Mouse (Mus musculus): ENCODE measurements around the gene H2-DMa.
A peak's percentile ranks its signal among the peaks of the same experiment; 100 is the strongest.

Gene H2-DMa

GRCm38 (mm10) chr17:34164202-34164895 is 45.0 kb downstream of the H2-DMa start:
- peak; percentile 26 for DNase-seq

GRCm38 (mm10) chr17:34165033-34165730 is 45.8 kb downstream of the H2-DMa start:
- DNase-seq, result no peak

DNA sequence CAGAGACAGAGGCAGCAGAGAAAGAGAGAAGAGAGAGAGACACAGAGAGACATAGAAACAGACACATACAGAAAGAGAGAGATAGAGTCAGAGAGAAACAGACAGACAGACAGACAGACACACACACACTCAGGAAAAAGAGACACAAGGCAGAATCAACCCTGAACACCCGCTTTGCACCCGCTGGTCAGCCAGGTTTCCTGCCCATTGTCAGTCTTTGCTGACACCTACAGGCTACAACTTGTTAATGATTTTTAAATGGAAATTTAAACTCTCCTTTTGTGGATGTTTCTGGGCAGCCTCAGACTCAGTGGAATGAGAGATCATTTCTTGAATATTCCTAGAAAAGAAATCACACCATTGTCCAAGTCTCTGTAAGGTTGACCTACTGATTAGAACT is 49.9 kb downstream of the H2-DMa start:
- peak; percentile 22 for DNase-seq

- no peak for DNase-seq
These were observed 51.1 kb downstream of the H2-DMa start for GRCm38 (mm10) chr17:34170487-34170876.

DNA sequence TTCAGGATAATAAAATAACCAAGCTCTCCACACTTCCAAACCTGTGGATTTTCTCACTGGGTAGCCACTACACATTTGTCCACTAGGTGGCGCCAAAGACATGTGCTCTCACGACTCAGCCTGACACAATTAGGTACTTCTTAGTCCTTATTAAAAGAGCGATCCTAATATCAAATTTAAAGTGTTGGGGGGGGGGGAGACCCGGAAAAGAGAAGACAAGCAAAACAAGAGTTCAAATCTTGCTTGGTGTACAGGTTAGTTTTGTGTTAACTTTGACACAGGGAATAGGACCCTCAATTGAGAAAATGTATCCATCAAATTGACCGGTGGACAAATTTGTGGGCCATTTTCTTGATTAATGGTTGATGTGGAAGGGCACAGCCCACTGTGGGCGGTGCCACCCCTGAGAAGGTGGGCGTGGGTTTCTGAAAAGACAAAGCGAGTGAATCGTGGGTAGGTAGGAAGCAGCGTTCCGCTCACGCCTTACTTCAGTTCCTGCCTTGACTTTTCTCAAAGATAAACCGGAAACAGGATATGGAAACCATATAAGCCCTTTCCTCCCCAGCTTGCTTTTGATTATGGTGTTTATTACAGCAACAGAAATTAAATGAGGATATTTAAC is 51.6 kb downstream of the H2-DMa start:
- DNase-seq, result peak; percentile 87

- DNase-seq, result no peak
These were observed 53.2 kb downstream of the H2-DMa start for GRCm38 (mm10) chr17:34172528-34172927.

DNA sequence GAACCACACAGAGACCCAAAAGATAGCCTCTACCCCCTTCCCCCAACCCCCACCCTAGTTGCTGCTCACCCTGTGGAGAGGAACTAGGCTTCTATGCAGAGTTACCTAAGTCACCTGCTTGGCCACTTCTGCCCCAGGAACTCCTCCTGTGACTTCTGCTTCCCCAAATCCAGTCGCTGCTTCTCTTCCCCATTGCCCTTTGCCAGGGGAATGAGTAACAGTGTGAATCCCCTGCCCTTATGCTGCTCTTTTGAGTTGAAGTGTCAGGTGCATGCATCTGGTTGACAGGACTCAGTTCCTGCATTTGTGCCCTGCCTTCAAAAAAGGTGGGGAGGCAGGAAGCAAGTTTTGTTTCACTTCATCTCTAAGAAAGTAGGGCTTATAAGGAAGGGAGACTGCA is 54.7 kb downstream of the H2-DMa start:
- no peak for DNase-seq

GRCm38 (mm10) chr17:34177179-34177578 is 57.8 kb downstream of the H2-DMa start:
- DNase-seq, result no peak

GRCm38 (mm10) chr17:34179019-34179418 is 59.7 kb downstream of the H2-DMa start:
- no peak for DNase-seq

DNA sequence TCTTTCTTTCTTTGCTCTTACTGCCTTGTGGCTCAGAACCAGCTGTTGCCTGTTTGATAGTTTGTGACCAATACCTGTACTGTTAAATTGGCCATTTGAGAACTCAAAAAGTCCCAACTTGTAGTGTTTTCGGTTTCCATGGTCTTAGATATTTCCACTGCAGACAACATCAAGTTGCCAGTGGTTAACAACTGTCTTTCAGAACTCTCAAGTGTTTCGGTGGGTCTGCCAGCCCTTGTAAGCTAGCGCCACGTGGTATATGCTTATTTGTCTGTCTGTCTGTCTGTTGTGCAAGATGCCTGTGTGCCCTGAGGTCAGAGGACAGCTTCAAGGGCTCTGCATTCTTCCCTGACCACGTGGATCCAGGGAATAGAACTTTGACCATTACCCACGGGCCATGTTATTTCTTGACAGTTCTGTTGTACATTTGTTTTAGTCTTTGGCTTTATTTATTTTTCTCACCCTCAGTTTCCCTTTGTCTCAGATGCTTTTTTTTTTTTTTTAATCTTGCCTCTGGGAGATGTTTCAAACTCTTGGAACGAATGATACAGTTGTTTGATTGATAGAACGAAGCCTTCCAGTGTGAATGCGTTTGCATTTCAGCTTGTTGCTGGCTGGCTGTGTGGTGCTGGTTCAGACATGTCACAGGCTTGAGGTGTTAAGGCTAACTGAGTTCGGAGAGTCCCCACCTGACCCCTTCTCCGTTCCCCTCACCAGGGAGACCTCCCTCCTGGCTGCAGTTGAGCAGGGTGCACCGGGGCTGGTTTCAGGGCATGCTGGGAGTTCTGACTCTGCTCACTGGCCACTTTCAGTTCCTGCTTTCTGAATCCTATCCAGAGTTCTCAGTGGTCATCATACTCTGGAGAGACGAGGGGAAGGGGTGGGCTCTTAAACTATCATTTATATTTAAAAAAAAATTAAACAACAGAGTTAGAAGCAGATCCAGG is 60.8 kb downstream of the H2-DMa start:
- DNase-seq, result no peak

DNA sequence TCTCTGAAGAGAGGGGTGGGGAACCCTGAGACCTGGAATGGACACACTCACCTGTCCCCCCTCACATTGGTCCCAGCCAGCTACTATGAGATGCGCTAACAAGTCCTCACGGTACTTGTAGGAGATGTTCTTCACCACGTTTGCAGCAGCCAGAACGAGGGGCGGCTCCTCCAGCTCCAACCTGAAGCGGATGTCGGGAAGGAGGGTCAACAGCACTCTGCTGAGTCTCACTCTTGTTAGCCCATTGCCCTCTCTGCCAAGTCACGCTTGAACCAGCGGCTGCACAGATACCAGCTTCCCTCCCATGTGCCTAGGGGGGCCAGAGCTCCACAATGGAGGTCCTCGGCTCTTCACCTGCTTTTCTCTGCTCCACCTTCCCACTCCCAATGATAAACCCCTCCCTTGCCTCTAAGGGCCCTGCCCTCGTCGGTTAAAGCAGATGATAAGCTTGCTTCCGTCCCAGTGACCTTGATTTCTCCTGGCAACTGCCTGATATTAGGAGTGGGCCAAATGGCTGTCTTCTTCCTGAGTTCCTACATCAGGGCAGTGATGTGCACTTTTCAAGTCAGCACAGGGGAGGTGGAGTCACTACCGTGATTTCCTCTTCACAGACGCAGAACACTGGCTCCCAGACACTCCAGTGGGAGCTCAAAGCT is 64.4 kb downstream of the H2-DMa start:
- no peak for DNase-seq

DNA sequence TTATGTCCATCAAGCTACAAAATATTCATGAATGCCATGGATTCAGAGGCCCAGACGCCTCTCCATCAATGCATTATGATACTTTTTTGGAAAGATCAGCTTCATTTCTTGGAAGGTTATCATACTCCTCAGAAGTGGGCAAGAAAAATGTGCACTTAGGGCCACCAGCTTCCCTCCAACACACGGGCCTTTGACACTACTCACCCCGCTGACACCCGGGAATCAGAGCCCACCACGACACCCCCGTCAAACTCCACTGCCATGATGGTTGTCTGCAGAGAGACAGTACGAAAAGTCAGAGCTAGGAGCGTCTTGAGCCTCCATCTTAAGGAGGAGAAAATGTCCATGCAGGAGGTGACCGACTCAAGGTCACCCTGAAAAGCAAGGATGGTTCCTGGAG is 66.2 kb downstream of the H2-DMa start:
- DNase-seq, result no peak

DNA sequence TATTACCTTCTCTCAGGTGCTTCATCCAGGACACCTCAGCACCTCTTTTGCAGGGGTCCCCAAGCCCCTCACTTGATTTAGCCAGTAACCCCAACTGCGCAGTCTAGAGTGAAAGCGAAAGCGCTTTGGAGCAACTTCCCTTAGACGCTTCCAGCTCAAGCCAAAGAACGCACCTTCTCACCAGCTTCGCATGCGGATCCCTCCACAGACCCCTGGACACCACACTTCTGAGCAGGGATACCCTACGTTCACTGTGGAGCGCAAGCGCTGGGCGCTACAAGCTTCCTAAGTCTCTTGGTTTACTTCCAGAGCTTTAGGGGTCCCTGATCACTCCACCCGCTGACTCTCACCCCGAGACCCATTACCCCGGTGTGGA is 67.5 kb downstream of the H2-DMa start:
- DNase-seq, result no peak

DNA sequence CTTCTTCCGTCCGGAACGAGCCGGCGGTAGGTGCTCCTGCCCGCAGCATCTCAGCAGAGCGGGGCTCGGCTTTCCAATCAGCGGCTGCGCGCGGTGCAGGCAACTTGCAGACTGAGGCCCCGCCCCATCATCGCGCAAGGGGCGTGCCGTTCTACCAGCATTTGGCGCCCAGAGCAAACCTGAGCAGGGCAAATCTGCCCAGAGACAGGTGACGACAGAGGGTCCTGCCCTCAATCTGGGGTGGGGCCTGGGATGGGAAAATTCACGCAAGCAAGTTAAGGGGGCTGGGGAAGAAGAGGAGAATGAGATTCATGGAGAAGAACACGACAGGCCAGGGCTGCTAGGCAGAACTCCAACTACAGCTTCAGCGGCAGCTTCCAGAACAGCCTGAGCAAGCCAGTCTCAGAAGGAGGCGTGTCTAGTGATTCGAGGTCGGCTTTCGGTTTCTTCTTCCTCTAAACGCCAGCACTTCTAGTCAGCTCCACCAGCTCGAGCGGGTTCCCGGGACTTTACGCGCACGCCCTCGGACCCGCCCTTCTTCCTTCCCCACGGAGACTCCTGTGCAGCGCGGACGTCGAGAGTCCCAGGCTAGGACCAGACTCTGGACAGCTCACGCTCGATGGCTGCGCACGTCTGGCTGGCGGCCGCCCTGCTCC is 68.0 kb downstream of the H2-DMa start, which contains the start of the genes Tap1 and Psmb9:
Gene Tap1, plus strand, starts transcription at position 293 of the 656 bp plus-strand sequence.
Gene Psmb9, minus strand, starts transcription at position 504 of the 656 bp plus-strand sequence.
- peak; percentile 93 for DNase-seq

DNA sequence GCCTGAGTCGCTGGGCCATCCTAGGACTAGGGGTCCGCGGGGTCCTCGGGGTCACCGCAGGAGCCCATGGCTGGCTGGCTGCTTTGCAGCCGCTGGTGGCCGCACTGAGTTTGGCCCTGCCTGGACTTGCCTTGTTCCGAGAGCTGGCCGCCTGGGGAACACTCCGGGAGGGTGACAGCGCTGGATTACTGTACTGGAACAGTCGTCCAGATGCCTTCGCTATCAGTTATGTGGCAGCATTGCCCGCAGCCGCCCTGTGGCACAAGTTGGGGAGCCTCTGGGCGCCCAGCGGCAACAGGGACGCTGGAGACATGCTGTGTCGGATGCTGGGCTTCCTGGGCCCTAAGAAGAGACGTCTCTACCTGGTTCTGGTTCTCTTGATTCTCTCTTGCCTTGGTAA is 68.7 kb downstream of the H2-DMa start:
- DNase-seq, result no peak
